Mouse (Mus musculus) midbrain, embryonic 11.5 days (tissue): ENCODE data around the gene Fmnl2. TPM values are rescaled to one million over a fixed set of nuclear protein-coding genes. Genes with fewer than 3 reads are reported as not detected.

Experiments
- ATAC-seq: fragments of 200-750 bp; cut with Nextera tagmentation; 2 replicates; pipeline ENCODE4 v1.8.0; 2017; ENCODE audit warnings: moderate TSS enrichment, moderate library complexity; ENCODE audit not compliant: low FRiP score
- DNase-seq: peaks from one replicate; pipeline ENCODE4 v3.0.0; 2015; ENCODE audit warnings: low spot score; ENCODE audit errors: missing footprints
- H3K27ac ChIP-seq: fragments of 300-500 bp; sonication (generic); 2 replicates; pipeline ENCODE4 v1.5.1; 2014; ENCODE audit warnings: low read depth, low read length
- H3K27me3 ChIP-seq: fragments of 300-500 bp; sonication (generic); 2 replicates; pipeline ENCODE4 v1.6.1; 2014; ENCODE audit warnings: mild to moderate bottlenecking, low read length, moderate library complexity, mixed read lengths; ENCODE audit not compliant: control insufficient read depth, insufficient read depth
- H3K36me3 ChIP-seq: fragments of 300-500 bp; sonication (generic); 2 replicates; pipeline ENCODE4 v1.6.1; 2014; ENCODE audit warnings: mild to moderate bottlenecking, low read length, moderate library complexity, mixed read lengths; ENCODE audit not compliant: control insufficient read depth, insufficient read depth
- H3K4me1 ChIP-seq: fragments of 300-500 bp; sonication (generic); 2 replicates; pipeline ENCODE4 v1.6.1; 2014; ENCODE audit warnings: low read length; ENCODE audit not compliant: control insufficient read depth, insufficient read depth
- H3K4me2 ChIP-seq: fragments of 300-500 bp; sonication (generic); 2 replicates; pipeline ENCODE4 v1.6.1; 2014; ENCODE audit warnings: mild to moderate bottlenecking, moderate library complexity
- H3K4me3 ChIP-seq: fragments of 300-500 bp; sonication (generic); 2 replicates; pipeline ENCODE4 v1.5.1; 2014; ENCODE audit warnings: low read depth, low read length
- H3K9ac ChIP-seq: fragments of 300-500 bp; sonication (generic); 2 replicates; pipeline ENCODE4 v1.6.1; 2014; ENCODE audit warnings: low read length
- H3K9me3 ChIP-seq: fragments of 300-500 bp; sonication (generic); 2 replicates; pipeline ENCODE4 v1.6.1; 2016; ENCODE audit warnings: low read length; ENCODE audit not compliant: control insufficient read depth
- WGBS: fragments of 180-500 bp; shearing (Covaris S2); extraction: QIAGEN DNeasy Blood & Tissue Kit; methylation state at CpG from one replicate; pipeline ENCODE4 v1.1.7; 2014; 5-methylcytosine and 5-hydroxymethylcytosine counted together
- polyA plus RNA-seq: library from polyadenylated mRNA; unstranded; fragments of >200 nt; fragmentation: Nextera tagmentation; extraction: Ambion mirVana; gene quantifications from 2 replicates; pipeline ENCODE4 v1.2.1, GENCODE M21; 2014

The Fmnl2 gene
- polyA plus RNA-seq, 1 experiment from 2014 or later: 9.4 TPM

DNA sequence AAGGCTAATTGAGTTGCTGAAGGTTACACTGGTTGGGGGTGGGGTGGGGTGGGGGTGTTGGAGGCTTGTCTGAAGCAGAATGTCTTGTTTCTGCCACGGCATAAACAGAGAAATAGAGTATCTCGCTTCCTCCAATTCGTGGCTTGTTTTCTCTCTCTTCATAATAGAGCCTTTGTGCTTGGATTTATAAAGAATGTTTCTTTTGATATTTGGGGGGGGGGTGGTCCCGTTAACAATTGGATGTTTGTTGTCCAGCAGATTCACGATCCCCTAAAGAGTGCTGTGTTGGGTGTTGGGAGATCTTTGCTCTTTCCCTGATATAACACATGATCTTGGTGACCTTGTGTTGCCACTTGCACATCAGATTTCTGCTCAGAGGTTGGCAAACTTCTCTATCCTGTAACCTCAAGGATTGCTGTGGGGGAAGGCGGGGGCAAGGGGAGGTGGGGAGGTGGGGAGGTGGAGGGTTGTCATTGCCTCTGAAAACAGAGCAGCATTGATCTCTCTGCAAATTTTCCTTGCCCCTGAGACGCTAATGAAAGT lies 106.8 kb downstream of the Fmnl2 start:
- peak; percentile 56 for DNase-seq

DNA sequence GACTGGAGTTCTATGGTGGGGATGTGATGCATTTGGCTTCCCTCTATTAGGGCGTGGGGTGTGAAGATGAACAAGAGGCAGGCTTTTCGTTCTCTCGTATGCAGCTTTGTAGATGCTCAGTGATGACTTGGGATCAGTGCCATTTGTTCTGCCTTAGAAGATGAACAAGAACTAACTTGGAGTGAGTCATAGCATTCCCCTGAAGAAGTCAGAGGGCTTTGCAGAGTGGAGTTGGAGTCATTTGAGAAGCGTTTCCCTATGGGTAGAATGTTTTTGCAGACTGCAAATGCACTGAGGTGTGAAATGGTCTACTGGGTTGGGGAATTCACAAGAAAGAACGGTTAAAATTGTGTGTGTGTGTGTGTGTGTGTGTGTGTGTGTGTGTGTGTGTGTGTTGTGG lies 108.6 kb downstream of the Fmnl2 start:
- 82% methylated on average over 5 of the region's 5 CpGs for WGBS
- H3K9me3 ChIP-seq: no peaks in the 10 kb centered on the region
- no peak overlapping the region for H3K4me2 ChIP-seq
- no peak overlapping the region for H3K27ac ChIP-seq
- DNase-seq: peak; percentile 68
- peaks cover 4% of the 10 kb centered on the region for H3K4me1 ChIP-seq
- no peaks in the 10 kb centered on the region for H3K27me3 ChIP-seq
- no peak overlapping the region for H3K4me3 ChIP-seq
- no peaks in the 10 kb centered on the region for H3K36me3 ChIP-seq
- H3K9ac ChIP-seq: no peak overlapping the region
- ATAC-seq: no peak

More for the DNA sequence above, 106.8 kb downstream of the Fmnl2 start:
- H3K27me3 ChIP-seq: no peaks in the 10 kb centered on the region
- 67% methylated on average over 7 of the region's 7 CpGs for WGBS
- no peak overlapping the region for H3K27ac ChIP-seq
- H3K4me2 ChIP-seq: no peak overlapping the region
- H3K9me3 ChIP-seq: no peaks in the 10 kb centered on the region
- ATAC-seq: no peak
- H3K9ac ChIP-seq: no peak overlapping the region
- no peak overlapping the region for H3K4me3 ChIP-seq
- H3K36me3 ChIP-seq: no peaks in the 10 kb centered on the region
- peaks cover 6% of the 10 kb centered on the region for H3K4me1 ChIP-seq

DNA sequence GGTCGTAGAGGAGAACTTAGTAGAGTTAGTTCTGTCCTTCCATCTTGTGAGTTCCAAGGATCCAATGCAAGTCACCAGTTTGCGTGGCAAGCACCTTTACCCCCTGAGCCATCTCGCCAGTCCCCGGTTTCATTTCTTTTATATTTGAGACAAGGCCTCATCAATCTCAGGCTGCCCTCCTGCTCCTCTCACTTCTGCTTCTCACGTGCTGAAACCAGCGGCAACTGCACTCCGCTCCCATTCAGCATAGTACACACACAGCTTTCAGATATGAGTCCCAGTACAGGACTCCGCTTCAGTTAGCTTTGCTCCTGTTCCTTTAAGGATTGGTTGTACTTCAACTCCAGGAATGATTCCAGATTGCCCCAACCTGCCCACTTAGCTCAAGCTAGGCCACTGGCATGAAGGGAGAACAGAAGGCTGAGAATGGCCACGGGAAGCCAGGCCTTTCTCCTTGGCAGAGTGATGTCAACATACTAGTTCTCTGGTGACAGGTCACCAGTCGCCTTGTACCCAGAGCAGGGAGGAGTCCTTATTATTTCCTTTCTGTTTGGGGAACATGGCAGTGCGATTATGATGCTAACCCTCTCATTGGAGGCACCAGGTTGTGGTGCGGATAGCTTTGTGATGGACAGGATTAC lies 109.3 kb downstream of the Fmnl2 start:
- no peak for ATAC-seq
- 92% methylated on average over 12 of the region's 12 CpGs for WGBS

DNA sequence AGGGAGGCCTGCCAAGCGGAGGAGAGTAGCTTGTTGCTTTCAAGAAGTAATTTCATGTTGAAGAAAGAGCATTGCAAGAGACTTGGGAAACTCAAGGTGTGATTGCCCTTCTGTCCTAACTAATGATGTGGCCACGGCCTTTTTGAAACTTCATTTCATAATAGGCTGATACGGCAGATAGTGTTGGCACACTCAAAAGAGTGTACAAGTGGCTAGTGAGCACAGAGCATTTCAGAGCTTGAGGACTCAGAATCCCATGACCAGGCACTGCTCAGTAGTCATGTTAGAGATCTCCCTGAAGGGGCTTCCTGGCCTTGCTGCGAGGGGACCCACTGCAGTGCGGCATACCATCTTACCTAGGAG lies 109.8 kb downstream of the Fmnl2 start:
- H3K4me2 ChIP-seq: no peak overlapping the region
- no peaks in the 10 kb centered on the region for H3K27me3 ChIP-seq
- H3K9me3 ChIP-seq: no peaks in the 10 kb centered on the region
- H3K9ac ChIP-seq: no peak overlapping the region
- ATAC-seq (no peak), DNase-seq (no peak)
- no peaks in the 10 kb centered on the region for H3K36me3 ChIP-seq
- H3K4me3 ChIP-seq: no peak overlapping the region
- peaks cover 4% of the 10 kb centered on the region for H3K4me1 ChIP-seq
- WGBS: 94% methylated on average over 5 of the region's 5 CpGs
- H3K27ac ChIP-seq: no peak overlapping the region

More for the DNA sequence above, 109.3 kb downstream of the Fmnl2 start:
- no peaks in the 10 kb centered on the region for H3K9me3 ChIP-seq
- H3K4me3 ChIP-seq: no peak overlapping the region
- no peak overlapping the region for H3K27ac ChIP-seq
- no peak overlapping the region for H3K9ac ChIP-seq
- H3K36me3 ChIP-seq: no peaks in the 10 kb centered on the region
- H3K4me1 ChIP-seq: peaks cover 4% of the 10 kb centered on the region
- DNase-seq: no peak
- no peak overlapping the region for H3K4me2 ChIP-seq
- H3K27me3 ChIP-seq: no peaks in the 10 kb centered on the region

DNA sequence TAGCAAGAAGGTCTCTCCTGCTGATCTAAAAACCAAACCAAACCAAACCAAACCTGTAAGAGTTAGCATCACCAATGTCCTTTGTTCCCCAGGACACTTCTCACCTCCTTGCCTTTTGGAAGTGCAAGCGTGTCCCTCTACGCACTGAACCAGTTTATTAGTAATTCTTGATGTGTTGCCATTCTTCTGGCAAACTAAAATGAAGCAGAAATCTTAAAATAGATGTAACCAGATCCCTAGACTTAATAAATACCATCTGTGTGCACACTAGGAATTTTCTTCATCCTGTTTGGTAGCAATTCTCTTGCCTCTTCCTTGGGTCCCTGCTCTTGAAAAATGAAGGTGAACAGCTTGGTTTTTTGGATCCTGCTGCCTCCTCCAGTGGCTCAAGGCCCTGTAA lies 111.2 kb downstream of the Fmnl2 start:
- Histone ChIP-seq H3K36me3 (no peaks in the 10 kb centered on the region), H3K27ac (no peak overlapping the region), H3K9me3 (no peaks in the 10 kb centered on the region), H3K4me1 (peaks cover 4% of the 10 kb centered on the region), H3K9ac (no peak overlapping the region), H3K4me2 (no peak overlapping the region), H3K4me3 (no peak overlapping the region), H3K27me3 (no peaks in the 10 kb centered on the region)
- WGBS: 91% methylated on average over 2 of the region's 2 CpGs
- DNase-seq (no peak), ATAC-seq (no peak)

DNA sequence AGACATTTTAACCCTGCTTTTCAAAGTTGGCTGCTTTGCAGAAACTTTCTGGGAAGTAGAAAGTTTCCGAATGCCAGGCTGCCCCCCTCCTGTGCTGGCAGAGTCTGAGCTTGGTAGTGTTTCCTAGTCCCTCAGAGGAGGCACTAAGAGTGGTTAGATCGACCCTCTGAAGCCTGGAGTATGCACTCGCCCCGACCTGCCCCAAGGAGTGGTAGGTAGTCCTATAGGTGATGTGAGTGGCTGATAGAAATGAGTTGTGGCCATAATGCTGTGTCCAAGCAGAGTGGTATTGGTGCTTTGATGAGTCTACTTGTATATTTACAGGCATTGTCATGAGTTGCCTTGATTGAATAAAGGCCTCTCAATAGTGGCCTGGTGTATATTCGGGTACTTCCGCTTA lies 116.4 kb downstream of the Fmnl2 start:
- Histone ChIP-seq H3K4me3 (no peak overlapping the region), H3K4me1 (no peaks in the 10 kb centered on the region), H3K27ac (no peak overlapping the region), H3K9me3 (no peaks in the 10 kb centered on the region), H3K4me2 (no peak overlapping the region), H3K9ac (no peak overlapping the region), H3K36me3 (no peaks in the 10 kb centered on the region), H3K27me3 (no peaks in the 10 kb centered on the region)
- ATAC-seq (no peak), DNase-seq (no peak)
- 90% methylated on average over 6 of the region's 6 CpGs for WGBS

DNA sequence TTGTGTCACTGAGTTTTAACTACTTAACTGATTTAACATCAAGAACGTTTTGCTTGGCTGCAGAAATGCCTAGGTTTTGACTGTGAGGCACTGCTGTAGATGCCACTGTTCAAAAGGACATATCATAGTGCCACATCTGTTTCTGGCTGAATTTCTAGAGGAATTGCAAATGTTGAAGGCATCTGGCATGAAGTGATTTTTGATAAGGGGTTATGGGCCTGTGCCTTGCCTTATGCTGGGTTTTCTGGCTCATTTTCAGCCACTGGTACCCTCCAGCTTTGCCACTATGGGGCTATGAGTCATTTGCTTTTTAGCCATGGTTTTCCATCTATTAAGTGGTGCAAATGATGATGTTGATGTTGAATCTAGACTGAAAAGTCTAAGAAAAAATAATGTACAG lies 117.1 kb downstream of the Fmnl2 start:
- no peak for ATAC-seq
- Histone ChIP-seq H3K27ac (no peak overlapping the region), H3K9ac (no peak overlapping the region), H3K4me1 (no peaks in the 10 kb centered on the region), H3K27me3 (no peaks in the 10 kb centered on the region), H3K4me2 (no peak overlapping the region), H3K4me3 (no peak overlapping the region), H3K9me3 (no peaks in the 10 kb centered on the region), H3K36me3 (no peaks in the 10 kb centered on the region)
- DNase-seq: no peak
- 85% methylated on average over 1 of the region's 1 CpGs for WGBS

DNA sequence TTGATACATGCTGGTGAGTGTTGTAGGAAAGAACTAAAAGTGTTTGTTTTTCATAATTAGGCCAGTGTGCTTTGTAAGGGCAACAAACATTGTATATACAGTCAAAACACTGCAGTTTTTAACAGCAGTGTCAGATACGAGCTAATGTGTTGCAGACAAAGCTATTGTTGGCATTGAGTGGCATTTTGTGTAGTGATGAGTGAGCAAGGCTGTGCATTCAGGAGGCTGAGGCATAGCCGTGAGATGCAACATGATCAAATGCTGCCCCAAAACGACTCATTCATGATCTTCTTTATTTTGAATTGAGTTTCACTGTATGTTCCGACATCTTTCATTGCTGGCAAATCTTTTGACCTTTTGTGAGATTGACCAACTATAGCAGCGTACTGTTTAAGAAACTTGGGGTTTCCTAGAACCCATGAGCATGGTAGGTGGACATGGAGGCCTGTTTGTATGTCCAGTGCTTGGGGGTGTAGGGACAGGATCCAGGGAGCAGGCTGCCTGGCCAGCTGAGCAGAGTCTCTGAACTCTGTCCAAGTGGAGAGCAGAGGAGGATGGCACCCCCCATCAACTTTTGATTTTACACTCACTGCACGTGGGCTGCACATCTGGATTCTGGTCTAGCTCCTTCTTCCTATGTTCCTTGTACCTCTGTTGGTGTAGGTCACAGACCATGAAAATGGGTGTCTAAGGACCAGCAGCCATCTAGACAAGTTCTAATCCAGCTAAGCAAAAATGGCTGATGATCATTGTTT lies 120.4 kb downstream of the Fmnl2 start:
- no peaks in the 10 kb centered on the region for H3K9me3 ChIP-seq
- no peak overlapping the region for H3K9ac ChIP-seq
- H3K4me1 ChIP-seq: no peaks in the 10 kb centered on the region
- H3K36me3 ChIP-seq: no peaks in the 10 kb centered on the region
- DNase-seq: no peak
- H3K4me3 ChIP-seq: no peak overlapping the region
- H3K4me2 ChIP-seq: no peak overlapping the region
- no peak overlapping the region for H3K27ac ChIP-seq
- ATAC-seq: no peak
- H3K27me3 ChIP-seq: no peaks in the 10 kb centered on the region
- WGBS: 87% methylated on average over 6 of the region's 6 CpGs

DNA sequence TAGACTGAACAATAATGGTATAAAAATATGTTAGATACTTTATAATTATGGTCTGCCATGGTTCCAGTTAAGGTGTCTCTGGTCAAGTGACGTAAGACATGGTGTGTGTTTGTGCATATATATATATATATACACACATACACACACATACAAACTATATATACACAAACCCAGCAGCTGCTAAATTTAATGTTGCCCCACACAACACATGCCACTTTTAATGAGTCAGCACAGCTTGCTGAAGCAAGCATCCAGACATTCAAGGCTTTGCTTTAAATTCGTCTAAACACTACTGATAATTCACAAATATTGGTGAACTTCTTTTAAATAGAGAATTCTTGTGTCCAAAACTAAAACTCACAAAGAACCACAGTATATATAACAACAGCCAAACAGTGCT lies 121.1 kb downstream of the Fmnl2 start:
- DNase-seq (no peak), ATAC-seq (no peak)
- Histone ChIP-seq H3K27ac (no peak overlapping the region), H3K4me2 (no peak overlapping the region), H3K36me3 (no peaks in the 10 kb centered on the region), H3K27me3 (no peaks in the 10 kb centered on the region), H3K4me3 (no peak overlapping the region), H3K4me1 (no peaks in the 10 kb centered on the region), H3K9me3 (no peaks in the 10 kb centered on the region), H3K9ac (no peak overlapping the region)
- 87% methylated on average over 2 of the region's 2 CpGs for WGBS
